Mouse (Mus musculus) midbrain, postnatal 0 days (tissue): ENCODE results near the gene AW011738. TPM values are rescaled to one million over a fixed set of nuclear protein-coding genes. Genes with fewer than 3 reads are reported as not detected.
A peak's percentile ranks its signal among the peaks of the same experiment; 100 is the strongest.

Experiments used
- ATAC-seq: fragments of 200-750 bp; cut with Nextera tagmentation; 2 replicates; pipeline ENCODE4 v1.8.0; 2017; ENCODE audit warnings: moderate number of reproducible peaks, mild to moderate bottlenecking, moderate TSS enrichment, moderate library complexity; ENCODE audit not compliant: low FRiP score
- DNase-seq: peaks from one replicate; pipeline ENCODE4 v3.0.0-alpha.2; 2015; ENCODE audit warnings: low spot score
- H3K27ac ChIP-seq: fragments of 300-500 bp; sonication (generic); 2 replicates; pipeline ENCODE4 v1.5.1; 2014; ENCODE audit warnings: low read depth, mild to moderate bottlenecking, low read length, mixed read lengths
- H3K27me3 ChIP-seq: fragments of 300-500 bp; sonication (generic); 2 replicates; pipeline ENCODE4 v1.6.1; 2014; ENCODE audit warnings: low read length, control low read depth, mixed read lengths; ENCODE audit not compliant: insufficient read depth
- H3K36me3 ChIP-seq: fragments of 300-500 bp; sonication (generic); 2 replicates; pipeline ENCODE4 v1.6.1; 2014; ENCODE audit warnings: low read length, control low read depth, mixed read lengths; ENCODE audit not compliant: insufficient read depth
- H3K4me1 ChIP-seq: fragments of 300-500 bp; sonication (generic); 2 replicates; pipeline ENCODE4 v1.6.1; 2014; ENCODE audit warnings: mild to moderate bottlenecking, control low read depth, antibody characterized with exemption, low read length, mixed read lengths; ENCODE audit not compliant: insufficient read depth
- H3K4me2 ChIP-seq: fragments of 300-500 bp; sonication (generic); 2 replicates; pipeline ENCODE4 v1.6.1; 2014; ENCODE audit warnings: low read depth, mild to moderate bottlenecking, low read length, mixed read lengths; ENCODE audit not compliant: poor library complexity, severe bottlenecking
- H3K4me3 ChIP-seq: fragments of 300-500 bp; sonication (generic); 2 replicates; pipeline ENCODE4 v1.5.1; 2014; ENCODE audit warnings: low read depth, mild to moderate bottlenecking, low read length, moderate library complexity
- H3K9ac ChIP-seq: fragments of 300-500 bp; sonication (generic); replicated peaks from 2 replicates; pipeline ENCODE4 v1.6.1; 2014; ENCODE audit warnings: mild to moderate bottlenecking, low read length, moderate library complexity, mixed read lengths; ENCODE audit not compliant: poor library complexity, severe bottlenecking
- H3K9me3 ChIP-seq: fragments of 300-500 bp; sonication (generic); 2 replicates; pipeline ENCODE4 v1.6.1; 2016; ENCODE audit warnings: low read length, control low read depth
- CTCF ChIP-seq: IDR thresholded peaks from 2 replicates; pipeline ENCODE4 v1.5.1; 2016; ENCODE audit warnings: antibody characterized with exemption, mild to moderate bottlenecking
- WGBS: fragments of 180-500 bp; shearing (Covaris S2); extraction: QIAGEN DNeasy Blood & Tissue Kit; methylation state at CpG from one replicate; pipeline ENCODE4 v1.1.7; 2014; 5-methylcytosine and 5-hydroxymethylcytosine counted together
- polyA plus RNA-seq: library from polyadenylated mRNA; unstranded; fragments of >200 nt; fragmentation: Nextera tagmentation; extraction: Ambion mirVana; gene quantifications from 2 replicates; pipeline ENCODE4 v1.2.1, GENCODE M21; 2015
- total RNA-seq: library from RNA; depleted of rRNA; stranded (reverse); fragments of >200 nt; gene quantifications from 2 replicates; pipeline ENCODE4 v1.2.3, GENCODE M21; 2014

The AW011738 gene
- total and polyA plus RNA-seq, 2 experiments from 2014 or later, result 3.7 to 7.5 TPM

GRCm38 (mm10) chr4:156203413-156204131 lies 468 bp downstream of the AW011738 start:
- TF ChIP-seq CTCF, result no peak
- Histone ChIP-seq H3K36me3 (no peaks in the 10 kb centered on the region), H3K4me1 (peaks cover 5% of the 10 kb centered on the region; the same call in 1 of the 2 replicates), H3K4me2 (peak overlapping the region; percentile 89), H3K9me3 (no peaks in the 10 kb centered on the region), H3K4me3 (peak overlapping the region; percentile 54), H3K9ac (peak overlapping the region; percentile 70), H3K27ac (peak overlapping the region; percentile 73), H3K27me3 (peaks cover 7% of the 10 kb centered on the region; the same call in 1 of the 2 replicates)
- WGBS, result under 1% methylated on average over 46 of the region's 49 CpGs
- ATAC-seq (peak; percentile 31; the same call in 1 of the 2 replicates), DNase-seq (no peak)

- no peaks in the 10 kb centered on the region for H3K4me1 ChIP-seq
- H3K27me3 ChIP-seq, result 0 out of 2 replicates have a peak, but pooled peaks cover under 1% of the 10 kb centered on the region
- no peak overlapping the region for H3K27ac ChIP-seq
- 93% methylated on average over 4 of the region's 4 CpGs for WGBS
- H3K36me3 ChIP-seq, result no peaks in the 10 kb centered on the region
- H3K9ac ChIP-seq, result no peak overlapping the region
- H3K4me3 ChIP-seq, result no peak overlapping the region
- ATAC-seq (no peak), DNase-seq (no peak)
- H3K9me3 ChIP-seq, result no peaks in the 10 kb centered on the region
- no peak for TF ChIP-seq CTCF
- no peak overlapping the region for H3K4me2 ChIP-seq
Measured at GRCm38 (mm10) chr4:156208872-156209271, 5.8 kb downstream of the AW011738 start.

- 76% methylated on average over 13 of the region's 13 CpGs for WGBS
- no peaks in the 10 kb centered on the region for H3K27me3 ChIP-seq
- H3K4me1 ChIP-seq, result no peaks in the 10 kb centered on the region
- TF ChIP-seq CTCF, result no peak
- H3K9ac ChIP-seq, result no peak overlapping the region
- DNase-seq, result no peak
- H3K36me3 ChIP-seq, result no peaks in the 10 kb centered on the region
- no peak overlapping the region for H3K27ac ChIP-seq
- no peaks in the 10 kb centered on the region for H3K9me3 ChIP-seq
- H3K4me3 ChIP-seq, result no peak overlapping the region
- no peak overlapping the region for H3K4me2 ChIP-seq
- ATAC-seq, result no peak
Measured at GRCm38 (mm10) chr4:156209963-156210635, 7.0 kb downstream of the AW011738 start.

GRCm38 (mm10) chr4:156213134-156213533 lies 10.0 kb downstream of the AW011738 start:
- Histone ChIP-seq H3K4me1 (no peaks in the 10 kb centered on the region), H3K9me3 (no peaks in the 10 kb centered on the region), H3K4me3 (no peak overlapping the region), H3K27me3 (no peaks in the 10 kb centered on the region), H3K9ac (no peak overlapping the region), H3K27ac (no peak overlapping the region), H3K4me2 (no peak overlapping the region), H3K36me3 (no peaks in the 10 kb centered on the region)
- ATAC-seq, result no peak
- WGBS, result 95% methylated on average over 13 of the region's 13 CpGs
- no peak for TF ChIP-seq CTCF
- no peak for DNase-seq

- H3K27me3 ChIP-seq, result no peaks in the 10 kb centered on the region
- H3K27ac ChIP-seq, result no peak within 1 kb of the TSS
- 84% methylated on average over 4 of the region's 4 CpGs for WGBS
- H3K4me1 ChIP-seq, result no peaks in the 10 kb centered on the region
- DNase-seq, result no peak
- no peak within 1 kb of the TSS for H3K4me2 ChIP-seq
- no peak within 1 kb of the TSS for H3K4me3 ChIP-seq
- TF ChIP-seq CTCF, result no peak
- no peaks in the 10 kb centered on the region for H3K36me3 ChIP-seq
- H3K9ac ChIP-seq, result no peak within 1 kb of the TSS
- no peak for ATAC-seq
- no peaks in the 10 kb centered on the region for H3K9me3 ChIP-seq
Measured at GRCm38 (mm10) chr4:156215649-156216048, 12.5 kb downstream of the AW011738 start, which contains the start of gene Perm1. Perm1 (plus strand) TSS chr4:156215868.

GRCm38 (mm10) chr4:156216196-156216595 lies 13.1 kb downstream of the AW011738 start:
- 94% methylated on average over 2 of the region's 2 CpGs for WGBS
- Histone ChIP-seq H3K4me2 (no peak overlapping the region), H3K4me3 (no peak overlapping the region), H3K36me3 (no peaks in the 10 kb centered on the region), H3K4me1 (no peaks in the 10 kb centered on the region), H3K27ac (no peak overlapping the region), H3K9me3 (no peaks in the 10 kb centered on the region), H3K27me3 (no peaks in the 10 kb centered on the region), H3K9ac (no peak overlapping the region)
- DNase-seq (no peak), ATAC-seq (no peak)
- TF ChIP-seq CTCF, result no peak
